Mouse (Mus musculus) liver, adult 2 months (tissue): ENCODE measurements around the gene Eif2a.

Experiments used
- CTCF ChIP-seq: fragments of 200-500 bp; IDR thresholded peaks from 2 replicates; pipeline ENCODE4 v1.5.1; 2011; ENCODE audit warnings: low read depth, low read length, control low read depth
- POLR2A ChIP-seq: fragments of 200-500 bp; IDR thresholded peaks from 2 replicates; pipeline ENCODE4 v1.6.1; 2011; ENCODE audit warnings: low read length, control low read depth; ENCODE audit not compliant: insufficient read depth; ENCODE audit errors: extremely low read depth

DNA sequence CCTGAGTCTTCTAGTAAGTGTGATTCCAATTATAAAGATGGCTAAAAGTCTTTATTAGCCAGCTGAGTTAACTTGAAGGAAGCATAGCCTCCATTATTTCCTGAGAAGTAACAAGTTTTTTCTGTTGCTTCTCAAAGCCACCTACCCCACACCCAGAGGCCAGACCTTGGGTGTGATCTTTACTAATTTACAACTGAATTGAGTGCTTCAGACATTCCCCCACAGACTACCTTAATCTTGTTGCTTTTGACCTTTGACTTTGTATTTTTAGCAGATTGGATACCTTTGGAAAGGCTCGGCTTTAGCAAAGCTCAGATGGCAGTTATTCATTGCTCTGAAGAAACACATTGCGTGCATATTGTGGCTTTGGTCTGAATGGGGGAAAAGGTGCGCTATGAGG, 45.2 kb downstream of the Eif2a start:
- TF ChIP-seq POLR2A, result no peak
- TF ChIP-seq CTCF, result no peak
